Mouse (Mus musculus) intestine, postnatal 0 days (tissue): ENCODE measurements at regions not wholly inside any gene's neighbourhood (a gene's known extent, or its start where the extent isn't known, plus 50 kb on each side); places are given as distances from the start of the nearest gene placed in this dataset.

Experiments used
- ATAC-seq: fragments of 200-750 bp; cut with Nextera tagmentation; 2 replicates; pipeline ENCODE4 v1.8.0; 2017; ENCODE audit warnings: mild to moderate bottlenecking, moderate TSS enrichment, moderate library complexity
- H3K27ac ChIP-seq: fragments of 300-500 bp; sonication (generic); 2 replicates; pipeline ENCODE4 v1.5.1; 2014; ENCODE audit warnings: mild to moderate bottlenecking, low read depth, low read length, moderate library complexity
- H3K27me3 ChIP-seq: fragments of 300-500 bp; sonication (generic); replicated peaks from 2 replicates; pipeline ENCODE4 v1.6.1; 2014; ENCODE audit warnings: low read length, mixed read lengths; ENCODE audit not compliant: control insufficient read depth, insufficient read depth
- H3K36me3 ChIP-seq: fragments of 300-500 bp; sonication (generic); 2 replicates; pipeline ENCODE4 v1.6.1; 2014; ENCODE audit warnings: mild to moderate bottlenecking, moderate library complexity; ENCODE audit not compliant: control insufficient read depth, insufficient read depth
- H3K4me1 ChIP-seq: fragments of 300-500 bp; sonication (generic); replicated peaks from 2 replicates; pipeline ENCODE4 v1.6.1; 2014; ENCODE audit warnings: antibody characterized with exemption, low read length, mixed read lengths; ENCODE audit not compliant: control insufficient read depth, insufficient read depth
- H3K4me2 ChIP-seq: fragments of 300-500 bp; sonication (generic); replicated peaks from 2 replicates; pipeline ENCODE4 v1.6.1; 2014; ENCODE audit warnings: low read depth, mild to moderate bottlenecking, moderate library complexity
- H3K4me3 ChIP-seq: fragments of 300-500 bp; sonication (generic); 2 replicates; pipeline ENCODE4 v1.5.1; 2014; ENCODE audit warnings: low read depth, low read length
- H3K9ac ChIP-seq: fragments of 300-500 bp; sonication (generic); 2 replicates; pipeline ENCODE4 v1.6.1; 2014; ENCODE audit warnings: mild to moderate bottlenecking, low read depth, low read length
- H3K9me3 ChIP-seq: fragments of 300-500 bp; sonication (generic); 2 replicates; pipeline ENCODE4 v1.6.1; 2016; ENCODE audit warnings: mixed run types; ENCODE audit not compliant: control insufficient read depth
- CTCF ChIP-seq: sonication (generic); IDR thresholded peaks from 2 replicates; pipeline ENCODE4 v1.5.1; 2016; ENCODE audit warnings: low read depth, mild to moderate bottlenecking, control low read depth, antibody characterized with exemption, moderate library complexity
- WGBS: fragments of 180-500 bp; shearing (Covaris S2); extraction: QIAGEN DNeasy Blood & Tissue Kit; methylation state at CpG from one replicate; pipeline ENCODE4 v1.1.7; 2014; 5-methylcytosine and 5-hydroxymethylcytosine counted together

DNA sequence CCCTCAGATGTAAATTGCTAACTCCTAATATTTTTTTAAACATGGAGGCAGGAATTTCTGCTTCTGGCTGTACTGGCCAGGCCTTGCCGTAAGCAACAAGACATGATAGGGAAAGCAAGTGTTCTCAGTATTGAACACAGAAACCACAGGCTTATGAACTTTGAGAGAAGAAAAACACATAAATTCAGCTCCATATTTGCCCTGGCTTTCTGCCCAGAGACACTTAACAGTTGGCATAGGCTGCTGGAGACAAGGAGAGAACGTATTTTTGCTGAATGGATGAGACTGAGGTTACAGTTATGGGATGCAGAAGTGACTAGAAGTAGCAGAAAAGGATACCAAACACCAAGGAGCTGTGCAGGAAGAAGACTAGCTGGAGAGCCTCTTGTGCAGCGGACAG, 258.7 kb upstream of the Rbms1 start:
- H3K27ac ChIP-seq: no peak overlapping the region
- 62% methylated on average over 3 of the region's 3 CpGs for WGBS
- TF ChIP-seq CTCF: no peak
- H3K27me3 ChIP-seq: no peaks in the 10 kb centered on the region
- no peaks in the 10 kb centered on the region for H3K9me3 ChIP-seq
- no peaks in the 10 kb centered on the region; the same call in 1 of the 2 replicates for H3K4me1 ChIP-seq
- no peak overlapping the region for H3K4me2 ChIP-seq
- no peak overlapping the region for H3K9ac ChIP-seq
- H3K36me3 ChIP-seq: no peaks in the 10 kb centered on the region
- no peak overlapping the region for H3K4me3 ChIP-seq
- ATAC-seq: no peak

GRCm38 (mm10) chr2:61221157-61221556, 258.2 kb upstream of the Rbms1 start:
- 91% methylated on average over 2 of the region's 2 CpGs for WGBS
- no peaks in the 10 kb centered on the region for H3K9me3 ChIP-seq

GRCm38 (mm10) chr2:61213951-61214350, 251.0 kb upstream of the Rbms1 start:
- no peak for TF ChIP-seq CTCF
- Histone ChIP-seq H3K4me1 (no peaks in the 10 kb centered on the region), H3K4me3 (no peak overlapping the region), H3K9ac (no peak overlapping the region), H3K27me3 (no peaks in the 10 kb centered on the region), H3K9me3 (no peaks in the 10 kb centered on the region), H3K36me3 (no peaks in the 10 kb centered on the region), H3K4me2 (no peak overlapping the region), H3K27ac (no peak overlapping the region)
- WGBS: 89% methylated on average over 1 of the region's 1 CpGs
- no peak for ATAC-seq

More at GRCm38 (mm10) chr2:61221157-61221556, 258.2 kb upstream of the Rbms1 start:
- Histone ChIP-seq H3K27ac (no peak overlapping the region), H3K36me3 (no peaks in the 10 kb centered on the region), H3K27me3 (no peaks in the 10 kb centered on the region), H3K4me3 (no peak overlapping the region), H3K9ac (no peak overlapping the region), H3K4me2 (no peak overlapping the region), H3K4me1 (no peaks in the 10 kb centered on the region; the same call in 1 of the 2 replicates)
- no peak for TF ChIP-seq CTCF
- ATAC-seq: no peak

- H3K27me3 ChIP-seq: no peaks in the 10 kb centered on the region
- no peaks in the 10 kb centered on the region for H3K9me3 ChIP-seq
- no peak overlapping the region for H3K4me2 ChIP-seq
- no peaks in the 10 kb centered on the region for H3K4me1 ChIP-seq
- H3K36me3 ChIP-seq: no peaks in the 10 kb centered on the region
- no peak overlapping the region for H3K9ac ChIP-seq
- no peak overlapping the region for H3K4me3 ChIP-seq
- no peak for ATAC-seq
- TF ChIP-seq CTCF: no peak
- no peak overlapping the region for H3K27ac ChIP-seq
These were observed 238.4 kb upstream of the Rbms1 start for GRCm38 (mm10) chr2:61201387-61201786.

- Histone ChIP-seq H3K9me3 (no peaks in the 10 kb centered on the region), H3K27me3 (no peaks in the 10 kb centered on the region), H3K36me3 (no peaks in the 10 kb centered on the region), H3K4me3 (no peak overlapping the region), H3K27ac (no peak overlapping the region), H3K4me1 (no peaks in the 10 kb centered on the region), H3K9ac (no peak overlapping the region), H3K4me2 (no peak overlapping the region)
- 21% methylated on average over 2 of the region's 2 CpGs for WGBS
- ATAC-seq: no peak
- no peak for TF ChIP-seq CTCF
These were observed 231.0 kb upstream of the Rbms1 start for GRCm38 (mm10) chr2:61193976-61194375.

DNA sequence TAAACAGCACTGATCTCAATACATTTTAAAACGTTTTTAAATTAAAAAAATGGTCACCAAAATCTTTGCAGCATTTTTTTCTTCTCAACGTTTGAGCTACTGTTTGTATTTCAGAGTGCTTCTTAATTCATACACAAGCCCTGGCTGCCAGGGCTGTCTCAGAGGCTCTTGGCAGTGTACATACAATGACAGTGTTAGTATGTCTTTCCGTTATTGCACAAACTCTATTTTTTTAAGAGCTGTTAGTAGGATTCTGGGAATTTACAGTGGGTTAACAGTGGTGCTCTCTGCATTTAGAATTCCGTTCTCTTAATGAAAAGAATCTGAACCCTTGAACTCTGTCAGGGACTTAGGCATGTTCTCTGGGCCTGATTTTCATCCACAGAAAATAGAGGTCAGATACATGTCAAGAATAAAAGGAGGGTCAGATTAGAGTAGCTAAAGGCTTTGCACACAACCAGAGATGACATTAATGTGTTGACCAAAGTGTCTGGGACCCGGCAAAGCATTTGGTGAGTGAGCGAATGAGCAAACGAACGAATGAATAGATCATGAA, 219.5 kb upstream of the Rbms1 start:
- Histone ChIP-seq H3K9ac (no peak overlapping the region), H3K36me3 (no peaks in the 10 kb centered on the region), H3K27me3 (no peaks in the 10 kb centered on the region), H3K4me2 (no peak overlapping the region), H3K27ac (no peak overlapping the region), H3K4me1 (no peaks in the 10 kb centered on the region), H3K9me3 (no peaks in the 10 kb centered on the region), H3K4me3 (no peak overlapping the region)
- 50% methylated on average over 8 of the region's 8 CpGs for WGBS
- no peak for ATAC-seq
- TF ChIP-seq CTCF: no peak

DNA sequence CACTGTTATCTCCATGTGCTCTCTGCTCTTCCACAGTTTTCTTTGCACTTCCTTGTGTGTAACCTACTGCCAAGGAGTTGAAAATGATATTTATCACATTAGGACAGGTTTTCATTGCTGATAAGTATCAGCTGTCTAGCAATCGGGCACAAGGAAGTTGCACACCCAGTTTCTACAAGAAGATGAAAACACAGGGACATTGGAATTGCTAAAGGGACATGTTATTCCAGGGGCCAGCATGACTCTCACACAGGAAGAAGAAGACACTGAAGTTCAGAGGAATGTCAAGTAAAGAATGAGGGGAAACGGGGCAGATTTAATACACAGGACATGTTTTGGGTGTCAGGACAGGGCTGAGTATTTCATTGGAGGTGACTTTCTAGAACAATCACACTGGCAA, 214.8 kb upstream of the Rbms1 start:
- TF ChIP-seq CTCF: no peak
- Histone ChIP-seq H3K4me2 (no peak overlapping the region), H3K27me3 (no peaks in the 10 kb centered on the region), H3K9me3 (no peaks in the 10 kb centered on the region), H3K9ac (no peak overlapping the region), H3K36me3 (no peaks in the 10 kb centered on the region), H3K4me1 (no peaks in the 10 kb centered on the region), H3K4me3 (no peak overlapping the region), H3K27ac (no peak overlapping the region)
- ATAC-seq: no peak
- WGBS: 53% methylated on average over 2 of the region's 2 CpGs
